Mouse (Mus musculus) kidney, adult 18-20 months (tissue): ENCODE results near the gene Iyd.
"Not testable (repeated sequence)": the region's sequence is repeated elsewhere in the genome, so short reads cannot be mapped to it uniquely, and the experiment has no call there.

Experiments
- DNase-seq: peaks from one replicate; pipeline ENCODE4 v3.0.0; 2021

The Iyd gene

GRCm38 (mm10) chr10:3540003-3540827, at the start of gene Iyd:
TSS of gene Iyd (plus strand) at chr10:3540240.
- DNase-seq = peak; percentile 73

- no peak for DNase-seq
These were observed 43.2 kb upstream of the Iyd start for GRCm38 (mm10) chr10:3496791-3497190.

GRCm38 (mm10) chr10:3500846-3501245, 39.2 kb upstream of the Iyd start:
- DNase-seq = not testable (repeated sequence)

- peak; percentile 40 for DNase-seq
These were observed 32.4 kb upstream of the Iyd start for GRCm38 (mm10) chr10:3507484-3508221.

- no peak for DNase-seq
These were observed 31.8 kb upstream of the Iyd start for GRCm38 (mm10) chr10:3508222-3508588.

- no peak for DNase-seq
These were observed 31.3 kb upstream of the Iyd start for GRCm38 (mm10) chr10:3508746-3509145.

GRCm38 (mm10) chr10:3509663-3510277, 30.3 kb upstream of the Iyd start:
- DNase-seq = no peak

GRCm38 (mm10) chr10:3510486-3510885, 29.6 kb upstream of the Iyd start:
- DNase-seq = no peak

GRCm38 (mm10) chr10:3511401-3511800, 28.6 kb upstream of the Iyd start:
- DNase-seq = no peak

- DNase-seq = peak; percentile 11
These were observed 27.3 kb upstream of the Iyd start for GRCm38 (mm10) chr10:3512620-3513305.

- DNase-seq = no peak
These were observed 26.1 kb upstream of the Iyd start for GRCm38 (mm10) chr10:3513947-3514346.

- no peak for DNase-seq
These were observed 25.4 kb upstream of the Iyd start for GRCm38 (mm10) chr10:3514634-3515033.

GRCm38 (mm10) chr10:3516442-3516841, 23.6 kb upstream of the Iyd start:
- DNase-seq = no peak

- DNase-seq = no peak
These were observed 16.8 kb upstream of the Iyd start for GRCm38 (mm10) chr10:3523044-3523793.

GRCm38 (mm10) chr10:3524513-3524912, 15.5 kb upstream of the Iyd start:
- no peak for DNase-seq

- DNase-seq = no peak
These were observed 14.5 kb upstream of the Iyd start for GRCm38 (mm10) chr10:3525420-3526019.

- DNase-seq = no peak
These were observed 10.2 kb upstream of the Iyd start for GRCm38 (mm10) chr10:3529807-3530206.

GRCm38 (mm10) chr10:3530661-3531060, 9.4 kb upstream of the Iyd start:
- DNase-seq = no peak

GRCm38 (mm10) chr10:3531375-3531774, 8.7 kb upstream of the Iyd start:
- peak; percentile 75 for DNase-seq

GRCm38 (mm10) chr10:3534445-3534844, 5.6 kb upstream of the Iyd start:
- peak; percentile 59 for DNase-seq

GRCm38 (mm10) chr10:3536361-3536760, 3.7 kb upstream of the Iyd start:
- DNase-seq = no peak

GRCm38 (mm10) chr10:3549384-3549783, 9.3 kb downstream of the Iyd start:
- no peak for DNase-seq
